Mouse (Mus musculus) monocyte, adult 5-6 weeks (primary cell): ENCODE data around the gene Pfn1. TPM values are rescaled to one million over a fixed set of nuclear protein-coding genes. Genes with fewer than 3 reads are reported as not detected.

ENCODE experiments used
- ATAC-seq: fragments of 153-309, 156-312 bp; replicated peaks from 2 replicates; pipeline ENCODE4 v1.8.0; 2017; ENCODE audit warnings: mild to moderate bottlenecking; ENCODE audit not compliant: low TSS enrichment, insufficient number of reproducible peaks, severe bottlenecking, poor library complexity, low FRiP score
- total RNA-seq: library from RNA; stranded (forward); fragments of 200-1000, 200-491, 200-594 nt; gene quantifications from 3 replicates; pipeline ENCODE4 v1.2.3, GENCODE M21; 2017

Pfn1 gene
- total RNA-seq, 1 experiment from 2014 or later, result 527 TPM

DNA sequence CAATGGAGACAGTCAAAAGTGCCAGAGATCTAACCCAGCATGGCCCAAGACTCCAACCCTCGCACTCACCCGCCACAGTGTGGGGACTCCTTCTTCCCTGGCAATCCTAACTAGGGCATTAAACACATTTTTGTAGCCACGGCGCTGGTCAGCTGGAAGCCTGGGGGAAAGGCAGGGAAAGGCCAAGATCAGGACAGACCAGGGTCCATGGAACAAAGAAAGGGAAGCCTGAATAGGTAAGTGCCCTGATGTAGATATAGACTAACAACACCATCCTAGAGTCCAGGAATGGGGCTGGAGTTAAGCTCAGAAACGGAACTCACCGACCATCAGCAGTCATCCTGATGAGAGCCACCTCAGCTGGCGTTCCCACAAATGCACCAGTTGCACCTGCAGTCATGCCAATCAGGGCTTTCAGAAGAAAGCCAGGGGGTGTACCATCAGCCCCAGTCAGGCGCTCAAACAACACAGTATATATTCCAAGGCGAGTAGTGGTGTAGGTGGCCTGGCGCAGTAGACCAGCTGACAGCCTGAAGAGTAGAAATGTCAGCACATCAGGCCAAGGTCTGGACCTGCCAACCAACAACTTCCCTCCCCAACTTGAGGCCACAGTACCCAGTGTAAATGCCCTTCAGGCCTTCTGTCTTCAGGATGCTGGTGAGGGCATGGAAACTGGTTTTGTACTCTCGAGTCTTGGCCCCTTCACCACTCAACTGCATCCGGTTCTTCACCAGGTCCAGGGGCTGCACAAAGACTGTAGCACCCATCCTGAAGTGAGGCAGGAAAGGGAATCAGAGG, 8.8 kb downstream of the Pfn1 start:
- no peak for ATAC-seq

DNA sequence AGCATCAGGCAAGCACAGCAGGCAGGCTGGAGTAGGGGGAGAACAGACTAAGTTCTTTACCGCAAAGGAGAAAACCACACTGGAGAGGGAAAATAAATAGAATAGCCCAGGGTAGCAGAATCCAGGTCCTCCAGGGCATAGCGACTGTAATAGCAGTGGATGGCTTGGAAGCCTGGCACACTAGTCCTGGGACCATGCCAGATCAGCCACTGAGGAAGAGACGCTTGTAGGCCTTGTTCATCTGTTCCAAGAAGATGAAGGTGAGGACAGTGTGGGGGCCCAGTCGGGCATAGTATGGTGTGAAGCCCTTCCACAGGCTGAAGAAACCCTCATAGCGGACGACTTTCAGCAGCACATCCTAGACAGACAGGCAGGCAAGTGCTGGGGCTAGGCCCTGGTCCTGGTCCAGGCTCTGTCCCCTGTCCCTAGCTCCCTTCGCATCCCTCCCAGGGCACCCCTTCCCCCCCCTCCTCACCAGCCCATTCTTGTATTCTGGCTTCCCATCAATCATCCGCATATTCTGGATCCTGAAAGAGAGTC, 9.8 kb downstream of the Pfn1 start:
- no peak for ATAC-seq

DNA sequence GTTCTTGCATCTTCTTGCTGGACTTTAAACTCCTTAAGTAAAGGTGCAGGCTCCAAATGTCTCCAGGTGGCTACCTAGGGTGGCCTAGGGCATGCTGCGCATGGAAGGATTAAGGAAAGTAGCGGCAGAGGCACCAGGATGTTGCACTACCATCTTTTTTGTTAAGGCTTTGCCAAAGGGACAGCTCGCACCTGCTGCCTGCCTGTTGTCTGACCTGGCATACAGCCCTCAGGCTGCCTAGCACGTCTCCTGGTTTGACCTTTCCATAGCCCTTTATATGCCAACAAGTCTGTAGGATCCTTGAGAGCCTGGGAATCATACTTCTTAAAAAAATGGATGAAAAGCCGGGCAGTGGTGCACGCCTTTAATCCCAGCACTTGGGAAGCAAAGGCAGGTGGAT, 11.4 kb downstream of the Pfn1 start:
- ATAC-seq, result no peak

DNA sequence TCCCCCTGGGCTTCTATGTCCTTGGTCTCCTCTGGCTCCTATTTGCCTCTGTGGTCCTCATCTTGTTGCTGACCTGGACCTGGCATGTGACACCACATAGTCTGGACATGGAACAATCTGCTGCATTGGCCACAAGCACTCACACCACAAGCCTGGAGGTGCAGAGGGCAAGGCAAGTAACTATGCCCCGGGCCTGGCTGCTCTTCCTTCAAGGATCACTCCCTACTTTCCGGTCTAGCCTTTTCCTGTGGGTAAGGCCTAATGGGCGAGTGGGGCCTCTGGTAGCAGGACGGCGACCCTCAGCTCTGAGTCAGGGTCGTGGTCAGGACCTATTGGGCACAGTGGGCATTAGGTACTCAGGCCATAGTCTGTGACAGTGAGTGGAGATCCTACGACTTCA, 13.2 kb downstream of the Pfn1 start:
- no peak for ATAC-seq

DNA sequence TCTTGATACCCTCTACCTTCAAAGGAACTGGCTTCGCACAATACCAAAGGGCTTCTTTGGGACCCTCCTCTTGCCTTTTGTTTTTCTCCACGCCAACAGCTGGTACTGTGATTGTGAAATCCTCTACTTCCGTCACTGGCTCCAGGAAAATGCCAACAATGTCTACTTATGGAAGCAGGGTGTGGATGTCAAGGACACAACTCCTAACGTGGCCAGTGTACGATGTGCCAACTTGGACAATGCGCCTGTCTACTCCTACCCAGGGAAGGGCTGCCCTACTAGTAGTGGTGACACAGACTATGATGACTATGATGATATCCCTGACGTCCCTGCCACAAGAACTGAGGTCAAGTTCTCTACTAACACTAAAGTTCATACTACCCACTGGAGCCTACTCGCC, 14.5 kb downstream of the Pfn1 start:
- ATAC-seq, result no peak

DNA sequence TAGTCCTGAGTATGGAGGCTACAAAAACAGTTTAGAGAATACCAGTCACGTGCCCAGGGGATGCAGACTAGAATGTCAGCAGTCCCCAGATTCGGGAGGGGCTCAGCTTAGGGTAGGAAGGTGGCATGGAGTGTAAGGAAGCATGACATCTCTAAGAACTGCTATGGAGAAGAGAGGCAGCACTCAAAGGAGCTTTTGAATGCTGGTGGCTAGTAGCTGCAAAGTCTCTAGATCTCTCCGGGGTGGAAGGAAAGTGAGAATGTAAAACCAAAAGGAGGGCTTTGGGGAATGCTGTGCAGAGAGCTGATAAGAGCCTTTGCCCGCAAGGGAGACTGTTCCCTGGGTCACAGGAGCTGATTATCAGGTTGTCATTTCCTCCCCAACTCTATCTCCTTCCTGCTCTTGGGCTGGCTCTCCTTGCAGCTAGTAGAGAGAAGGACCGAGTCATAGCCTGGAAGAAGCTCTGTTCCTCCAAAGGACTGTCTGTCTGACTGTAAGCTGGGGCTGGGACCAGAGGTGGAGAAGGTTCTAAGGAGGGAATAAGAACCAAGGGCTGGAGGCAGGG, 15.6 kb downstream of the Pfn1 start, which contains the start of gene Gp1ba:
Gp1ba (plus strand) TSS at position 409 of the 565 bp plus-strand sequence.
- ATAC-seq, result no peak

DNA sequence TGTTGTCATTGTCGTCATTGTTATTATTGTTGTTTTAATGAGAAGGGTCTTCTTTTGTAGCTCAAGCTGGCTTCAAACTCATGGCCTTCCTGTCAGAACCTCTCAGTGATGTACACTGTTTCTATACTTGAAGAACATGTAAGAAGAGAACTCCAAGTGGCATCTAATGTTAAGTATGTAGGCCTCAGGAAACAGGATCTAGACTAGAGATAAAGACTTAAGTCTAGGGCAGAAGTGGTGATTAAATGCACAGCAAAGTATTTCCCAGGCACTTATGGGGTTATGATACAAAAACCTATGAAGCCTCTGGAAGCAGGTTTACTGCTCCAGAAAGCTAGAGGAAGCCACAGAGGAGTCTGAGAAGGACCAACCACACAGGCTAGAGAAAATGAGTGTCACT, 16.2 kb downstream of the Pfn1 start:
- ATAC-seq, result no peak

DNA sequence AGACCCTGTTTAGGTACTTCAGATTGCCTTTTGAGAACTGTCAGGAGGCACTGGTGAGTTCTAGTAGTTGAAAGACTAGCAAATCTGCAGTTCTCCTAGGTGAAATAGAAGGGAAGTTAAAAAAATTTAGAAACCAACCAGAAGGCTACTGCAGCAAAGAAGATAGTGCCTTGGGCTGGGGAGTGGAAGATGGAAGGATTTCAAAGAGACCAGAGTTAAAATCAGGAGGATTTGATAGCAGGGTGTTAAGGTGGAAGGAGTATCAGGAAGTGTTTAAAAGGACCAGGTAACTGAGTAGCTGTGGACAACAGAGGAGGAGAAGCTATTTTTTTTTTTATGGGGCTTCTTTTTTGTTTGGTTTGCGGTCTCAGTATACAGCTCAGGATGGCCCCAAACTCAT, 16.7 kb downstream of the Pfn1 start:
- ATAC-seq, result no peak

DNA sequence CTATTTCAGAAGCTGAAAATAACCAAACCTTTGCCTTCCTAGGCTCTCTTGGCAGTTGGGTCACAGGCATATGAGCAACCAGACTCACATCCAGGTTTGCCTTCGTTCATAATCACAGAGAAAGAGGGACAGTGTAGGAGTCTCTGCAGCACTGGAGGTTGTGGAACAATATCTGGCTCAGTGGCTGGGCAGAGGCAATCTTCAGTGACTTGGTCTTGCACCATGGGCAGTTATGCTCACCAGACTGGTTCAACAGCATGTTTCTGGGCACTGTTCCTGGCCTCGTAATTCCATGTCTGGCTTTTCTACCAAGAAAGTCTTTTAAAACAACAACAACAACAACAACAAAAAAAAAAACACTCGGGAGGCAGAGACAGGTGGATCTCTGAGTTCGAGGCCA, 18.8 kb downstream of the Pfn1 start:
- ATAC-seq, result no peak

DNA sequence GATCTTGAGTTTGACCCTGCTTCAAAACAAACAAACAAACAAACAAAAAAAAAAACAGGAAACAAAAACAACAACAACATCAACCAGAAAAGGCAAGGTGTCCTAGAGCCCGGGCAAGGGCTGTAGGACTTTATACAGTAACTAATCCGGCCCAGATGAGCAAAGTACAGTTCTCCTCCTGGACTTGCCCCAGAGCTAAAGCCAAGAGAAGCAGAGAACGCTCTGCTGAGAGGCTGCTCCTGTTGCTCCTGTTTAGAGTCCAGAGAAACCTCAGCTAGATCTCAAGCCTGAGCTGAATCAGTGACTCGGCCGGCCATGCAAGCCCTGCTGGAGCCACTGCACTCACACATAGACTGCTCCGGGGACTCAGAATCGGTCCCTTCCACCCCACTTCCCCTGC, 24.3 kb downstream of the Pfn1 start:
- ATAC-seq, result no peak

DNA sequence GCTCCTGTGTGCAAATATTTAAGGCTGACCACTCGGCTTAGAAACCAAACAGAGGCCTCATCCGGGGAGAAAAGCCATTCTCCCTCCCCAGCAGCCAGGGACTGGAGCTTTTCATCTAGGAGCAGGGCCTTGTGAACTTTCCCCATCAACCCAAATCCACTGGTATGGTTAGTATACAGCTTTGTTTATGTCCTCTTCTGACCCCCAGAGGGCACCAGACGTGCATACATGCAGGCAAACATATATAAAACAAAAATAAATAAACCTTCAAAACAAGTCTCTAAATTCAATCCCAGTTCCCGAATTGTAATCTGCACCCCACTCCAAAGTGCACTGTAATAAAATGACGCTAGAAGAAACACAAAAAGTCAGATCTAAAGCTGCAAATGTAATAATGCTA, 24.9 kb downstream of the Pfn1 start:
- ATAC-seq, result peak; percentile 57; the same call in 1 of the 2 replicates

DNA sequence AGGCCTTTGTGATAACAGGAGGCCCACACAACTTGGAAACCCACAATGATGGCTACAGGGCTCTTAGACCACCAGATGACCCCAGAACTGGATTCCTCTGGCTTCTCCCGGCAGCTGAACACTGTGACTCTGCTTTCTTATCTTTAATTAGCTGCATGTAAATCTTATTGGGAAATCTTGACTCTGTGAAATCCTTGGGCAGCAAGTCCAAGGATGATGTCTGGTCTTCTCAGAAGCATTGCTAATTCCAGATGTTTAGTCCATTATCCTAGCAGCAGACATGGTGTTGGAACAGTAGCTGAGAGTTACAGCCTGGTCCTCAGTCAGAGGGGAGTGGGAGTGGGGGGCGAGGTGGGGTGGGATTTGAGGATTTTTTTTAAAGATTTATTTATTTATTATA, 26.0 kb downstream of the Pfn1 start:
- no peak for ATAC-seq

DNA sequence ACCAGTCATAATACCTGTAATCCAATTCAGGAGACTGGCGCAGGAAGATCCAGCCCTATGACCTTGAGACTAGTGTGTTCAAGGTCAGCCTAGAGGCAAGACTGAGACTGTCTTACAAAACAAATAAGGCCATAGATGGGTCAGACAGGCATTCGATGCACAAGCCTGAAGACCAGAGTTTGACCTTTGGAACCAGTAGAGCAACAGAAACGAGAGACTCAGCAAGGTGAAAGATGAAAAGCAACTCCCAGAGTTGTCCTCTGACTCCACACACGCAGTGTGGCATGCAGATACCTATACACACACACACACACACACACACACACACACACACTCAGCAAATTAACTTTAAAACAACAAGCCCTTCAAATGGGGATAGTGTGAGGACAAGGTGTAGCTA, 27.6 kb downstream of the Pfn1 start:
- no peak for ATAC-seq

DNA sequence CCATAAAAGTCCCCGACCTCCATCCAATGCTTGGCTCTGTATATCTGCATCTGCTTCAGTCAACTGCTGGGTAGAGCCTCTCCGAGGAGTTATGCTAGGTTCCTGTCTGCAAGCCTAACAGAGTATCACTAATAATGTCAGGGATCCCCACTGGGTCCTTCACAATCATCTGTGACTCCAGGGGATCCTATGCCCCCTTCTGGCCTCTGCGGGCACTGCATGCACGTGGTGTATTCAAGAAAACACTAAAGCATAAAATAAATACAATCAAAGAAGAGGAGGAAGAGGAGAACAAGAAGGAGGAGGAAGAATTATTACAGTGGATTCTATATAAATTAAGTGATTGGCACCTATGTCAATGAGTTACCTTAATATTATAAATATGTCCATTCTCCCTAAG, 29.0 kb downstream of the Pfn1 start:
- peak; percentile 69 for ATAC-seq

DNA sequence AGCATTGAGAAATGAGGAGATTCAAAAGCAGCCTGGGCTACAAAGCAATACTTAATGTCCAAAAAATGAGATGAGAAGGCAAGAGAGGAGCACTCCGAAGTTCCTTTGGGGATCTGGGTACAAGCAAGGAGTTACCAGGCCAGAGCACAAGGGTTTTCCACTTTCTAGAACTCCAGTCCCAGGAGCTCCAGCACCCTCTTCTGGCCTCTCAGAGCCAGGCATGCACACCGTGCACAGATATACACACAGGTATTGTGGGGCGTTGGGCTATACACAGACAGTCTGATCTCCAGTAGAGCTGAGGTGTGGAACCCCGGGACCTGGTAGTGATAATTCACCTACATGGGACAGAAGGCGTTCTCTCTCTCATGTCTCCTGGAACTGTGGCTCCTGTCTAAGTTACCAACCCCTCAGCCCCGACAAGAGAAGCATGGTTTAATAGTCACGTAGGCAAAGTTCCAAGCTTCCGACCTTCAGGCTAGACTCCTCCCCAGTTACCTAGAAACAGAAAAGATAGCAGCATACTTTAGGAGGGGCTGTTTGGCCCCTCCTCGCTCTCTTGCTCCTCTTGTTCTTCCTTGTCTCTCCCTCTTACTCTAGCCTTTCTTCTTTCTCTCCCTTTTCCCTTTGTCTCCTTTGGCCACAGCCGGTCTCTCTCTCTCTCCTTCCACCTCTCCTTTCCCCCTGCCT, 31.2 kb downstream of the Pfn1 start:
- ATAC-seq, result no peak

DNA sequence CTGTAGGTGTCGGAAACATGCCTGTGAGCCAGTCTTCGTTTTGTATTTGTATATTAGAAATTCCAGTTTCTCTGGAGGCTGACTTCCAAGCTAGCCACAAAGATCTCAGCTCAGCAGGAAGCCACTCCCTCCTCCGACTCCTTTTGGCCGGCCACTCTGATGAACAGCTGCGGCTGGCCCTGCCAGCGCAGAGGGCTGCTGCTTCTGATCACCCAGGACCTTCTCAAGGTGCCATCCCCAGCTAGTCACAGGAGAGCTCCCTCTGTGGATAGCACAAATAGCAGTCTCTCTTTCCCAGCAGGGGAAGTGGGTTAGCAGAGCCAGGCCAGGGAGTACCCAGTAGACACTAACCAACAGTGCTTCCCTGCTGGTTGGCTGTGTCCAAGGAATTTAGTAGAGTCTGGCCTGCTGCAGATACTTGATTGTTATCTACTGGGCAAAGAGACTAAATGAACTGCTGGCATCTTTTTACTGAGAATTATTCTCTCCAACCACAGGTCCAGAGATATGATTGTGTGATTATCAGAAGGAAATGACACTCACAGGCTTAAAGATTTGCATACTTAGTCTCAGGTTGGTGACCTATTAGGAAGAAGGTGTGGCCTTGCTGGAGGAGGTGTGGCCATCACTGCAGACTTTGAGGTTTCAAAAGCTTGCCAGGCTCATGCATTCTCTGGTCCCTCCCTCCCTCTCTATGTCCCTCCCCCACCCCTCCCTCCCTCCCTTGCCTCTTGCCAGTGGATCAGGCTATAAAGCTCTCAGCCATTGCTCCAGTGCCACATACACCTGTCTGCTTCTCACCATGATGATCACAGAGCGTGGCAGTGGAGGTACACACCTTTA, 32.3 kb downstream of the Pfn1 start:
- ATAC-seq, result no peak

DNA sequence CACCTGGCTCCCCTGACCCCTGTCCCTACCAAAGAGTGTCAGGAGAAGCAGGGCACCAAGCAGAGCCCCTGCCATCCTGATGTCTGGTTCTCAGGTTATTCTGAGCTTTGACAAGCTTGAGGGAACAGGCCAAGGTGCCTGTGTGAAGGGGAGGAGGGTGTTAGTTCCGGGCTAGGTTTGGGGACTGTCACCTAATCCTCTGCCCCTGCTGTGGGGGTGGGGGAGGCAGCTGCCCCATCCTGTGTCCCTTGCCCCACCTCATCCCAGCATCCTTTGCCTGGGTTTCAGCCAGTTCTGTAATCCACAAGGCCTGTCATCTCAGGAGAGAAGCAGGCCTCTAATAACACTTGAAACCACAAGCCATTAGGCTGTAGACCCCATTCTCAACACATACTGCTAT, 35.3 kb downstream of the Pfn1 start, which contains the start of gene Chrne:
Chrne (minus strand) TSS at position 116 of the 400 bp plus-strand sequence.
- no peak for ATAC-seq

DNA sequence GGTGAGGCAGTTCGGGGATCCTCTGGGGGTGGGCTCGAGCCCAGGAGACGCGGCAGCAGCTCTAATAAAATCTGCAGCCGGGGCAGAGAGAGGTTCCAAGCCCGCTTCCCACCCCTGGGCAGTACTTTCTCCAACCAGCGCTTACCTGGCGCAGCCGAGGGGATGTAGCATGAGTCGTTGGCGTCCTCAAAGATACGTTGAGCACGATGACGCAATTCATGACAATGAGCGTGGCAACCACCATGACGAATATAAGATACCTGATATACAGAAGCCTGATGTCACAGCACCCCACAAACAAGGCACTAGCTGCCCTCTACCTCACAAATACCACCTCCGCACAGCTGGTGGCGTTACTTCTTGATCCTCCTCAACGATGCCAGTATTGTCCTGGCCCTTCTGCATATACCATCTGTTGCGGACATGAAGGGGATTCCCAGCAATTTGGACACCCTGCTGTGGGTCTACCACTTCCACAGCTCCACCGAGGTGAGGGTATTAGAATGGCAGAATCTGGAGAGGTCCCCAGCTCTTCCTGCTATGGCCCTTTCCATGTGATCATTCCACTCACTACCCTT, 38.8 kb downstream of the Pfn1 start, which contains the start of gene 4930544D05Rik:
4930544D05Rik (plus strand) TSS at position 333 of the 578 bp plus-strand sequence.
- no peak for ATAC-seq
